Comparison of ENCODE assay signal across 7 mouse cellular contexts in the genomic region with DNA sequence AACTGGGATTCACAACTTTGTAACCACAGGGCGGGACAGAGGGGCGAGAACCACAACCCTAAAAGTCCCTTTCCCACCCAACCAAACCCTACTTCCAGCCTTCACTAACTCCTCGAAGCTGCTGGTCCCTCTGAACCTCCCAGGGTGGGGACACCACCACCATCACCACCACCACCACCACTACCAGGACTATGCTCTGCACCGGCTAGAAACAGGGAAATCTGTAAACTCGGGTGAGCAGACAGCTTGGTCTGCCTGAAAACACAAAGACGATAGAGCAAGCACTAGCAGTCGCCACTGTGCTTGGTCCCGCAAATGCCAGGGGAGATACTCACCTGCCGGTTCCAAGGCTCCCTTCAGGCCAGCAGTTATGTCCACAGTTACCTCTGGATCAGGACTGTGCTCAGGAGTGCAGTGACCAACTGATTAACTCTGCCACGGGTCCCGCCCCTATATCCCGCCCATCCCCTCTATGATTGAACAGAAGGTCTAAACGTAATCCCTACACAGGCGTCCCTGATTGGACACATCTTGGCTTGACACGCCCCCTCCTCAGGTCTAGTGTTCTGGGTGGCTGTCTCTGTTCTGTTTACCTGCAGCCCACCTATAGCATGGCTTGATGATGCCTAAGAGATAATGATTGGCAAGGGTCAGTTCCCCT. TPM values are rescaled to one million over a fixed set of nuclear protein-coding genes. Genes with fewer than 3 reads are reported as not detected.
DNase-seq lines count a peak whose midpoint lies in the region; ATAC-seq lines count a peak whose summit lies in the region.

A gene (minus strand): TSS at position 446 of the 661 bp plus-strand sequence.
A gene (minus strand): TSS at position 451 of the 661 bp plus-strand sequence.

- no peaks in the 10 kb centered on the region for H3K4me1 ChIP-seq in limb, embryonic 10.5 days

- peaks cover 5% of the 10 kb centered on the region; the same call in 1 of the 2 replicates for H3K27me3 ChIP-seq in limb, embryonic 10.5 days (ENCODE audit: low read depth, poor library complexity, severe bottlenecking)

- H3K9me3 ChIP-seq in limb, embryonic 10.5 days (replicated peaks), result no peaks in the 10 kb centered on the region

- no peaks in the 10 kb centered on the region for H3K36me3 ChIP-seq in limb, embryonic 10.5 days

- no peak within 1 kb of the TSS for H3K27ac ChIP-seq in limb, embryonic 10.5 days

- WGBS in limb, embryonic 10.5 days, result 24% methylated on average over 15 of the region's 15 CpGs

- peak; percentile 41 for DNase-seq in cerebellum, adult 8-10 months
- DNase-seq in forelimb bud, embryonic 11.5 days (ENCODE audit: low read depth, low spot score), result peak; percentile 63
- DNase-seq in induced T-regulatory cell, adult 2 months (ENCODE audit: low read depth), result peak; percentile 87
- peak; percentile 55 for DNase-seq in limb, embryonic 10.5 days (ENCODE audit: low spot score)
- DNase-seq in mesoderm, embryonic 11.5 days (ENCODE audit: low read depth, low spot score), result peak; percentile 73
- DNase-seq in right cerebral cortex, postnatal 4 days, result peak; percentile 58

- peak within 1 kb of the TSS; percentile 52 for H3K4me3 ChIP-seq in limb, embryonic 10.5 days

- peak; percentile 98 for ATAC-seq in activated CD4-positive, CD25-positive, alpha-beta regulatory T cell, adult 4 months

RNA-seq across cellular contexts. Expression of the first gene that starts in this region (rescaled TPM):
- polyA plus RNA-seq in activated CD4-positive, CD25-positive, alpha-beta regulatory T cell, adult 4 months (2017; shearing (Covaris generic)), result 10 to 100 TPM in 1 of 2 experiments, 1 to 10 TPM in 1; 2.2 to 13.1 TPM
- polyA plus RNA-seq in limb, embryonic 10.5 days (2016; fragmentation: Nextera tagmentation; extraction: Ambion mirVana), result 3.3 and 5.0 TPM in 2 replicates

RNA-seq across cellular contexts. Expression of the second gene that starts in this region (rescaled TPM):
- polyA plus RNA-seq in activated CD4-positive, CD25-positive, alpha-beta regulatory T cell, adult 4 months (2017; shearing (Covaris generic)), result 10 to 100 TPM; 26.6 to 39.7 TPM
- polyA plus RNA-seq in limb, embryonic 10.5 days (2016; fragmentation: Nextera tagmentation; extraction: Ambion mirVana), result 13.5 and 19.8 TPM in 2 replicates
